Mouse (Mus musculus) kidney, postnatal 25 days (tissue): ENCODE measurements around the gene Chst11.
A peak's percentile ranks its signal among the peaks of the same experiment; 100 is the strongest.

ENCODE experiments used
- DNase-seq, 2 experiments: peaks; one replicate each; pipeline ENCODE4 v3.0.0; 2021; ENCODE audit warnings: mixed read lengths in 2 of 2

Gene Chst11

DNA sequence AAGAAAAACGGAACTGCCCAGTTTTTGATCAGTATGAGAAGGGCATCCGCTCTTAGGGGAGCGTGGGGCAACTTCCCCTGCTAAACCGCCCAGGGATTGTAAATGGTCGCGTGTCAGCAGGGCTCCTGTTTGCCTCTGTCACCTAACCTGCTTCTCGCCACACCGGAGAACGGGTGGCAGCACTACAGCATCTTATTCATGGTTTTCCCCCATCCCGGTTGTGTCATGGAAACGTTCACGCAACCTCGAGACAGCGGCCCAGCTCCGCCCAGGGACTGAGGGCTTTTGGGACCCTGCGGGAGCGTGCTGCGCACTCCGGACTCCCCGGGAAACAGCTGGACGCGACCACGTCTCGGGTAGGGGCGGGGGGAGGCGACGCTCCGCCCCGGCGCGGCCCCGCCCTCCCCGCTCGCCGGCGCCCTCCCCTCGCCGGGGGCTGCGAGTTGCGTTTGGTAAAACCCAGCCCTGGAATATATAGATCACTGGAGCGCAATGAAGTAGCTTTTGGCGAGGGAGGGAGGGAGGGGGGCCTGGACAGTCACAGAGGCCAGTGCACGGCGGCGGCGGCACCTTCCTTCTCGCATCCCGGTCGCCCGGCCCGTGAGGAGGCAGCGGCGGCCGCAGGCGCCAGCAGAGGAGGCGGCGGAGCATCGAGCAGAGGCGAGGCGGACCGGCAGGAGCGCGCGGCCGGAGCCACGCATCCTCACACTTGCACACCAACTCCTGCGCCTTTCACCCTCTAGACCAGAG lies at the start of gene Chst11:
Chst11 (plus strand) TSS at position 549 of the 750 bp plus-strand sequence.
- DNase-seq = peak; percentile 70 to 87

DNA sequence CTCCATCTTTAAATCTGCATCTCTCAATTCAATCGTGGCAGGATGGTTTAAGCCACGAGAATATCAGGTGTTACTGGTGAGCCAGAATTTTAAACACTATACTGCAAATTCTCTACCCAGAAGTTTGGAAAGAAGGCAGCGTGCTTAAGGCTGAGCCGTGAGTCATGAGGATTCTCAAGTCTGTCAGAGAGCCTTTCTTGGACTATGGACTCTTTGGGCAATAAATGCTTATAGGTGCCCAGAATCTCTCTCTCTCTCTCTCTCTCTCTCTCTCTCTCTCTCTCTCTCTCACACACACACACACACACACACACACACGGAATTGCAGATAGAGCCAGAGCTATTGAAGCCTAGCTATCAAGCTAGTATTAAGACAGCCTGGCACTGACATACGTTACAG lies 49.5 kb upstream of the Chst11 start:
- DNase-seq = no peak

DNA sequence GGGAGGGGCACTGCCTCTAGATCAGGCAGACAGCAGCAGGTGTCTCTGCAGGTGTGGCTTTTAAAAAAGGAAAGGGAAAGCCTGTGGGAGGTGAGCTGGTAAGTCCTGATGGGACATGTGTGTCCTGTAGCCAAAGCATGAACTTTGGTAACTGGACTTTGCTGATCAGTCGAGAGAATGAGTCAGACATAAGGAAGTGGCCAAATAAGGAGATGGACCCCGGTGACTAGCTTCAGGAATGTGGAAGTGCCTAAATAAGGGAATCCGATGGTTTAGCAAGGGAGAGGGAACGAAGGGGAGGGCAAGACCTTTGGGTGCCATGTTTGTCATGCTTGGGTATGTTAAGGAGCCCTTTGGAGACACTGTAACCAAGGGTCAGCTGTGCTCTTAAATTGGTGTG lies 31.9 kb upstream of the Chst11 start:
- no peak for DNase-seq

DNA sequence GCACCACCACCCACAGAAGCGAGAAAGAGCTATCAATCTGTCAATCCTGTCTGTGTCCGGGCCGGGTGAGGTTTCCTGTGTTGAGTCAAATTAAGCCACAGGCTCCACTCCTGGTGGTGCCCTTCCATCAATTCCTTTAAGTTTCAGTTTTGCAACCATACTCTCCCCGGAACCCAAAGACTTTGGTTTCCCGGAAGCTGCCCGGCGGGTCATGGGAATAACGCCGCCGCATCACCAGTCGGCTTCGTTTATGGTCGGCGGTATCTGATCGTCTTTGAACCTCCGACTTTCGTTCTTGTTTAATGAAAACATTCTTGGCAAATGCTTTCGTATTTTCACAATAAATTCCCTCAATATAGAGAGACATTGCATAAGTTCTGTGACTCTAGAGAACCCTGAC lies 30.2 kb upstream of the Chst11 start:
- no peak for DNase-seq

DNA sequence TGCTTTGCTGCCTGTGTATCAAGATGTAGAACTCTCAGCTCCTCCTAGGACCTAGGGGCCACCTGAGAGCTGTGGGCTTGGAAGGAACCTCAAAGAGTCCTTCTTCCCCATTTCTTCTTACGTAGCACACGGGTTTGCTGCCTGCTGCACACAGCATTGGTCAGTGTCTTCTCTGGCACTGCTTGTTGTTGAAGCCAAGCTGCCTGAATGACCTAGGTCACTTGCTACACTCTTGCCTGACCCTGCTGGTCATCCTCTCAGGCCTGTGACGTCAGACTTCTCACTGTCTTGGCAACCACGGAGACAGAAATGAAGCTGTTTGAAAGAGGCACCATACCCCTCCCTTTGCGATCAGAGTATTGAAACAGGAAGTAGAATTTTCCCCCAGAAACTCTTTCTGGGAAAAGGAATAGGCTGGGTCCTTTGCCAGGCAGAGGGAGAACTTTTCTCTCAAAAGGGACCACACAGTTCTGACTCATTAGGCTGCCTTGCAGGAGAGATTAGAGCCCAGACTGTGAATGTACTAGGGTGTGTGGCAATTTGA lies 27.0 kb upstream of the Chst11 start:
- DNase-seq = peak in 1 of 2 experiments; percentile 41

DNA sequence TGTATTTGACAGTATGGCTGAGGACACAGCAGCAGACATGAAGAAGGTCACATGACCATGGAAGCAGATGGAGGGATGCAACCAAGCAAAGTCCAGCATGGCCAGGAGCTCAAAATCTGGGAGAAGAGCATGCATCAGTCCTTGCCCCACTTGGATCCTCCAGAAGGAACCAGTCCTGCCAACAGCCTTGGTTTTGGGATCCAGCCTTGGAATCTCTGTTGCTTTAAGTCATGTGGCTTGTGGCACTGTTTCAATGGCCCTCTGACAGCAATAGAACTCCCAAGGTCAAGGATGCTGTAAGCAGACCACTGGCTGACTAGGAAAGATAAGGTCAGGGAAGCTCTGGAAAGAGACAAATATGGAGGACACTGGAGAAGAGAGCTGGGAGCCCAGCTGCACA lies 26.0 kb upstream of the Chst11 start:
- DNase-seq = no peak

DNA sequence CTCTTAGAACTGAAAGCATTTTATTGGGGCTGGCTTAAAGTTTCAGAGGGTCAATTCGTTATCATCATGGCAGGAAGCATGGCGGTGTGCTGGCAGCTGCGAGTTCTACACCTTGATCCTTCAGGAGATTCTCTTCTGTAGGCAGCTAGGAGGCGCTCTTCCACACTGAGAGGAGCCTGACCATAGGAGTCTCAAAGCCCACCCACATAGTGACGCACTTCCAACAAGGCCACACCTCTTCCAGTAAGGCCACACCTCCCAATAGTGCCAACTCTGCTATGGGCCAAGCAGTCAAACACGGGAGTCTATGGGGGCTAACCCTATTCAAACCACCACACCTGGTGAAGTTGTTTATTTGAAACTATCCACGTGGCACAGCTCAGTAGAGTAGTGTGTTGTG lies 24.0 kb upstream of the Chst11 start:
- DNase-seq = no peak

DNA sequence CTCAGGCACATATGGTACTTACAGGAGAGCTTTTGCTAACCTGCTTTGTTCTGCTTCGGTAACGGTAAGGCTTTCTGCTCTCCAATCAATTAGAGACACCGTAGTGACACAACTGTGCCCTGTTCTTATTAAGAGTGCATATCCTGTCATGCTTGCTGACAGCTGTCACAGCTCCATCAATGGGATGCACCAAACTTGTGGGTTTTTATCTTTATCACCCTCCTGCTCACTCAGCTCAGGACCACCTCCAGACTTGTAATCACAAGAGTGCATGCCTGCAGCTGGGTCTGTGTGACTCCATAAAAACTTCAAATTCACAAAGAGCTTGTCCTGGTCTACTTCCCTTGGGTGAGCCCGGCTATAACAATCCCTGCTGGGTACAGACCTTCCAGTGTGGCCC lies 23.3 kb upstream of the Chst11 start:
- DNase-seq = no peak

DNA sequence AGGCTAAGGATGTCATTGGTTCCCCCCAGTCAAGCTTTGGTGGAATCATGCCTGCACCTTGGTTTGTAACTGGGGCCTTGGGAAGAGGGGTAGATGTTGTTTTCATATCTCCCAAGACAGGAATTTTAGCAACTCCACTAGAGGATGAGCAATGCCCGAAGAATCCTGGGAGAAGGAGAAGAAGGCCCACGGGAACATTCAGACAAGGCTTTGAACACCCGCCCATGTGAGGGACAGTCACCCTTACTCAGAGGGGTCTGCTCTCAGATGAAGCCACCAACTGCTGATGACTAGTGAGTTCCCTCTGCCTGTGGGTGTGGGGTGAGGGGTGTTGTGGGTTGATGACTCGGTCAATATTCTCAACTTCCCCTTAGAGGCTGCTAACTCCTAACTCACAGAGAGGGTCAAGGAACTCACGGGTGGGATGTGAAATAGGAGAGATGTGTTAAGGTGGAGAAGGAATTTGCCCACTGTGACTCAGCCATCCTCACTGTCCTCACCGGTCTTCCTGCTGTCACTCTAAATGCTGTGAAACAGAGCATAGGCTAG lies 22.8 kb upstream of the Chst11 start:
- DNase-seq = no peak

DNA sequence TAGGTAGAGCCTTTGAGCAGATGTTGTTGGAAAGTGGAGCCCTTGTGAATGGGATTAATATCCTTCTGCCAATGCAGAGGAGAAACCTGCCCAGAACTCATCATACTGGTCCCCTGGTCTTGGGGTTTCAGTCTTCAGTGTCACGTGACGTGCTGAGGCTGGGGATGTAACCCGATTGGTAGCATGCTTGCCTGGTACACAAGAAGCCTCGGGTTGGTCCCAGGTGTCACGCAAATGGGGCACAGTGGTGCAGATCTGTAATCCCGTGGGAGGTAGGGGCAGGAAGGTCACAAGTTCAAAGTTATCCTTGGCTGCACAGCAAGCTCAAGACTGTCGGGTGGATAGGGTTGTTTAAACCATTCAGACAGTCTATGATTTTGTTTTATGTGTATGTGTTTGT lies 20.8 kb upstream of the Chst11 start:
- peak in 1 of 2 experiments; percentile 19 for DNase-seq

DNA sequence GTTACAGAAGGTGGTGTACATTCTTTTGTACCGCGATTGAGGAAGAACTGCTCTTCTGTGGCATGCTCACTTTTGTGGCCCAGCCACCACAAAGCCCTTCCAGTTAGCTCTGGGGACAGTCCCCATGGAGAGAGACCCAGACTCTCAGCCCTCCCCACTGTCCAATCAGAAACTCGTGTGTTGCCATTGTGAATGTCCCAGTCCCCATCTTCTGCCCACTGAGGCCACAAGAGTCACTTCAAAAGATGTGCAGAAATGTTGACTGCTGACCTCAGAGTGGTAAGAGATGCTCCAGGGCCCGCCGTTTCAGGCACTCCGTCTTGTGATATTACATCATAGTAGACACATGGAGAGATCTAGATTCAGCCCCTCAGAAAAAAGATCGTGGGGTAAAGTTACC lies 18.6 kb upstream of the Chst11 start:
- DNase-seq = no peak

DNA sequence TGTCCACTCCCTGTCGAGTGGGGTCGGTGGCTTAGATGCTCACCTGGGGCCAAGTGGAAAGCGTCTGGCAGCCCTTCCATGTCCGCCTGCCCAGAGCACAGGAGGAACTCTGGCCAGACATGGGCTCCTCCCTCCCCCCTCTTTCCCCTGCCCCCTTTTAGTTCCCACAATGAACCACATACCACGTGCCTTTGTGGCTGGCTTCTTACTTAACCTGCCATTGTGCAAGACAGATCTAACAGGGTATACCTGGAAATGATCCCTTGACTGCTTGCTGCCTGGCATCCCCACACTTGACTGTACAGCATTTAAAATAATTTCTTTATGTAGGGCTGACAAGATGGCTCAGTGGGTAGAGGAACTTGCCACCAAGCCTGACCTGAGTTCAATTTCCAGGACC lies 15.7 kb upstream of the Chst11 start:
- DNase-seq = peak in 1 of 2 experiments; percentile 20

DNA sequence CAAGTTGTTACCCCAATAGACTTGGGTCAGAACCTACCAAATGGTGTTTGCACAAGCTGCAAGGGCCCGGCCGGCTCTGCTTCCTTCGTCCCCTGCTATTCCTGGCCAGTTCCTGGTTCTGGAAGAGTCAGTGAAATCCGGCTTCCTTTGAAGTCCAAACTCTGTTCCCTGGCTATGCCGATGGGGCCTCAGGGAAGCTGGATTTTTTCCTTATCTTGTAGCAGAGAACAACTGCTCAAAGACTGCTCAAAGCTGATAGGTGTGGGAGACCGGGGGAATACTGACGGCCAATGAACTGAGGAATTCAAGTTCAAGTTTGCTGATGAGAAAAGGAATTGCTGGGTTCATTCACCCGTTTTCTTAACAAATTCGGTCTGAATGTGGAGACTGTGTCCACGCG lies 13.7 kb upstream of the Chst11 start:
- no peak for DNase-seq

DNA sequence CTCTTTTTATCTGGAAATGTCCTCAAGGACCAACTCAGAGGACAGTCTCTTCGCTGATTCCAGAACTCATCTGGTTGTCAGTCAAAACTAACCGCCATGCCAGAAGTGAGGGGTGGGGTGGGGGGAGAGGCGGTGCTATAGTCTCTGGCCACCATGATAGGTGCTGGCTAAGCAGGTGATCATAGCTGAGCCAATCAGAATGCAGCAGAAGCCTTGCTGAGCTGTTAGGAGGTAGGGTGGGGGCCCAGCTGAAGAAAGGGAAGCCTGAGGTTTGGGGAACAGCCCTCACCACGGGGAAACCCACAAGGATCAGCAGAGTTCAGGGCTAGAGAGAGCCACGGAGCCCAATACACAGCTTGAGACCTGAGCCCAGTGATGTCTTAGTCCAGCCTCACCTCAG lies 11.1 kb upstream of the Chst11 start:
- peak in 1 of 2 experiments; percentile 20 for DNase-seq

DNA sequence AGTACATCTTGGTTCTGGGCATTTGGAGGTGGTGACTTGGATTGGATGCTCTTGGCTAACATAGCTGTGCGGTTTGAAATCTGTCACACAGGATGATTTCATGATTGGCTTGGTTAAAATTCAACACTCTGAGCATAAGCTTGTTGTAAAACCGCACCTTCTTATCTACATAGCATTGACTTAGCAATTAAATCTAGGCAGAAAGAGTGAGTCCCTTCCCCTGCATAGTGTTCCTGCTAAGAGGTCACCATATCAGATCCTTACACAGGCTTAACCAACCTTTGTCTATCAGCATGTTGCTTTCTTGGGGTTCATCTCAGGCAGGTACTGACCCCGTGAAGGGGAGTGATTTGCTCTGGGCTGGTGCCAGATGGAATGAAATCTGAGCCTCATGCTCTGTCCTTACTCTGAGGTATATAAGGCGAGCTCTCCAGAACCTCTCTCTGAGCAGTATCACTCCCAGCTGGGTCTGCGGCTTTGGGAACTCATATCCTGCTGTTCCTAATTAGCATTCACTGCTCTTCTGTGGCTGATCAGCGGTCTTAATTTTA lies 10.6 kb upstream of the Chst11 start:
- no peak for DNase-seq

DNA sequence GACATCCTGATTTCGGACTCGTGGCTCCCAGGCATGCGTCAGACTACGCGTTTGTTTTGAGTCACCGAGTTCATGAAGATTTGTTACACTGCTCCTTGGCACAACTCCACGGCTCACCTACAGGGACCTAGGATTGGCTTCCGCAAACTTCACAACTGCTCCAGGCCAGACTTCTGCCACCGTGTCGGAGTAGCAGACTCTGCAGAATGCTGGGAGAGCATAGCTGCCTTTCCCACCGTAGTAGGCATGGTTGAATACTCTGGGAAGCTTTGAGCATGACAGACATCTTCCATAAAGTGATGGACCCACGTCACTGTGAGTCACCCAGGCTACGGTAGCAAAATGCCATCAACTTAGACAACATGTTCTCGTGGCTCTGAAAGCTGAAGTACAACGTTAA lies 9.5 kb upstream of the Chst11 start:
- peak in 1 of 2 experiments; percentile 20 for DNase-seq

DNA sequence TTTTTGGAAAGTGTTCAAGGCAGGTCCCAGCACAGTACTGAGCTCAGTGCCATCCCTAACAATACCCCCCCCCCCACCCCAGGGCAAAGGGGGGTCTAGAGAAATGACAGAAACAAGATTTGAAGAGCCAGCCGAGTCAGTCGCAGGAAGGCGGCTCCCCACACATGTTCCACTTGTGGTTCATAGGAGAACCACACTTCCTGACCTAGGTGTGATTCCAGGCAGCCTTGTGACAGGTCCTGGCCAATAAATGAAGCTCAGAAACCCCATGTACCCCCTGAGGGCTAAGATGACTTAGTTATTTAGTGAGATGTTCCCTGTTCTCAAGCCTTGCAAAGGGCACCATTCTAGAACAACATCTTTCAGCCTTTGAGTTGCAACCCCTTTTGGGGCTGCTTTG lies 3.0 kb upstream of the Chst11 start:
- no peak for DNase-seq

DNA sequence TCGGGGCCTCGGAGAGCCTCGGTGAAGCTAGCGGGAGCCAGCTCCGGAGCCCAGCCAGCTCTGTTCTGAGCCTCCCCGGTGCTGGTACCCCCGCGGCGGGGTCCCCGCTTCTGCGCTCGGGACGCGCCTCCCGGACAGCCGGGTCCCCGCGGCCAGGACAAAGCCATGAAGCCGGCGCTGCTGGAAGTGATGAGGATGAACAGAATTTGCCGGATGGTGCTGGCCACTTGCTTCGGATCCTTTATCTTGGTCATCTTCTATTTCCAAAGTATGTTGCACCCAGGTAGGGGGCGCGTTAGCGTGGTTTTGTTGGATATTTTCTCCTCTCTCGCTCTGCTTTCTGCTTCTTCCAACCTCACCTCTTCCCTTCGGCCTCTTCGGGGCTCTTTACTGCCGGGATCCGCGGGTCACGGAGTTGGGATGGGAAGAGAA lies 418 bp downstream of the Chst11 start:
- peak; percentile 61 to 68 for DNase-seq

DNA sequence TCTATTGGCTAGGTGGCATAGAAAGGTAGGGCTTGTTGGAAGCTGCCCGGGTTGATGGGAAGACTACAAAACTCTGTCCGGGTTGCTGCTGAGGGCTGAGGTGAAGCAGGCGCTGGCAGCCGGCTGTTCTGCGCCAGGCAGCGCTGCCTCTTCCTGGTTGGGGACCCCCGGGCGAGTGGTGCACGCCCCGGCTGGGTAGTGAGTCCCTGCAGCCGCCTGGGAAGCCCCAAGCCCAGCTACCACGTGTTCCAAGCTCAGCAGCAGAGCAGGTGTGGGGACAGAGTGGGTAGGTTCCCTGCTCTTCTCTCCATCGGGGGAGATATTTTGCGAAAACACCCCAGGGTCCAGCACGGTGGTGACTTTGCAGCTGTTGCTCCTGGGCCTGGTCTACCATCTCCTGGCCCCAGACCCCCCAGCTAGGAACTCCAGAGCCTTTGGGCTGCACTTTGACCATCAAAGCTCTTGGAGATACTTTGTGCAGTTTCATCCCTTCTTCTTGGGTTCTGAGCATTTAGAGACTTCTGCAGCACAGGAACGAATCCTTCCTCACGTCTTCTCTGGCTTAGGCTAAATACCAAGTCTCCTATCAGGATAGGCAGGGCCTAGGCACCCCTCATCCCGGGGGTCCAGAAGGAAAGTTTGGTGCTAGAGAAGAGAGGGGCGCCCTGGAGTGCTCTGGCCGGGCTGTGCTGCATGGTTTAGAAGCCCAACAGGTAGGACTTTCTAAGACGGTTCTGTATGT lies 1.1 kb downstream of the Chst11 start:
- no peak for DNase-seq

DNA sequence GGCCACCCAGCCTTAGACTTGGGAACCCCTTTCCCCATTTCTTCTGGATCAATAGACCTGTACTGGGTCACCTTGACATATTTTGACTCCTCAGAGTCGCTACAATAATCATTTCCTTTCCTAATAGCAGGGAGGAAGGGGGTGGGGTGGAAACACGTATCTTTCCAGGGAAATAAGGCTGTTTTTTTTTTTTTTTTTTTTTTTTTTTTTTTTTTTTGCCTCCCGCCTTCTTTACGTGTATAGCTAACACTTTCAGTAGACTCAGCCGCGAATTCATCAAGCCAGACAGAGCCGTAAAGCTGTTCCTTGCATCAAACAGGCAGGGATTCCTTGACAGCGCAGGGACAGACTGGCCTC lies 1.7 kb downstream of the Chst11 start:
- no peak for DNase-seq

DNA sequence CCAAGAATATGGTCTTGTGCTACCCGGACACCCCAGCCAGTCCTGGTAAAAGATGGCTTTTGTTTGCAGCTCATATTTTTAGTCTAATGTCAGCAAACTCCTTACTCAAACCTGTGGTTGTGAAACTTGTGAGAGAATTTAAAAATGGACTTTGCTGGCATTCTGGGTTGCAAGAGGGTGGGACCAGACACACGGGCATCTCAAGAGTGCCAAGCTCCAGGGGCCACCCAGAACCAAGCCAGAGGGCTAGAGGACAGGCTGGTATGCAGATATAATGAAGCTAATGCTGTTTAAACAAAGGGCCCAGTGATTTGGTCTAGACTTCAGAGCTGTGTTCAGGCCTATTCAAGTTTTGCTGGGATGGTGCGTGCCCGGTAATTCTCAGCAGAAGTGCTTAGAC lies 2.1 kb downstream of the Chst11 start:
- no peak for DNase-seq

DNA sequence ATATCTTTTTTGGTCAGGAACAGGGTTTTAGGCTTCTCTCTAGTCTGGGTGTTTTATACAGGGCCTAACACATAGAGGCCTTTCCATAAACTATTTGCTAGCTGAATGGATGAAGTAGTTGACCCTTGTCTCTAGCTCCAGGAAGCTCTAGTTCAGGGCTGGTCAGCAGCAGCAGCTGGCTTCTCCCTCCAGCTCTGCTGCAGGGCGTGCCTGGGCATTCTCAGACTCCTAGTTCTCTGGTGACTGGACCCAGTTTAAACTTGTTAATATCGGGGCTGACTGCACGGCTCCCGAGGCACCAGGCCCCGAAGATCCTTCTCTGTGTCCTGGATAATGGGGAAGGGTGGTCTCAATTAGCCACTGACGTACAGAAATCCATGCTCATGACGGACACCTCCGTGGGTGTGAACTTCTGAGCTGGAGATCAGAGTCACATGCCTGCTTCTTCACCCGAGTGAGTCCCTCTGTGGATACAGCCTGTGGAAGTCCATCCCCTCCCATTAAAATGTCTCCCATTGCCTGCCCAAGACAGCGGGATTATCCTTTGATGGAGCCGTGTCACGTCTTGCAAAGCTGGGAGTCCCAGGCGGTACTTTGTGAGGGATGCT lies 4.2 kb downstream of the Chst11 start:
- no peak for DNase-seq

DNA sequence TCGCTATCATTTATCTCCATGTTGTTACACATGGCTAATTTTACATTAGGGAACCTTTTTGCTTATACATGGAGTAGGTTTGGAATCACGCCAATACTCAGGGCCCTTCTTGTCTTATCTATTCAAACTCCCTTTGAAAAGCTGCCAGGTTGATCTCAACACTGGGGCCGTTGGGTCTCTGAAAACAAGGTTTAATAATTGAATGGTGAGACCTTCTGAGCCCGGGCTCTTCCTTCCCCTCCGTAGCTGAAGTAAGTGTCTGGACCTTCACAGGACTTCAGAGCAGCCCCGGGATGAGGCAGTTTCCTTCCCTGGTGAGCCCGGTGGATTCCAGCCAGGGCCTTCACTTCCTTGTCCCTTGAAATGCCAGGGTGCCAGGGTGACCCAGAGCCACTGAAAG lies 5.6 kb downstream of the Chst11 start:
- peak; percentile 48 to 62 for DNase-seq
